Mouse (Mus musculus) brain, embryonic 14.5 days (tissue): Measurements from ENCODE around the gene Smim26. TPM values are rescaled to one million over a fixed set of nuclear protein-coding genes. Genes with fewer than 3 reads are reported as not detected.

Experiments used
- DNase-seq: peaks from one replicate; pipeline ENCODE4 v3.0.0-alpha.2; 2011; ENCODE audit warnings: low read depth
- CTCF ChIP-seq: fragments of 200-500 bp; IDR thresholded peaks from 2 replicates; pipeline ENCODE4 v1.5.1; 2012; ENCODE audit warnings: inconsistent platforms, mild to moderate bottlenecking, moderate library complexity, borderline replicate concordance; ENCODE audit not compliant: insufficient read depth, insufficient read length; ENCODE audit errors: extremely low read depth
- POLR2A ChIP-seq: fragments of 200-500 bp; IDR thresholded peaks from 2 replicates; pipeline ENCODE4 v1.6.1; 2012; ENCODE audit warnings: mild to moderate bottlenecking, inconsistent platforms, borderline replicate concordance; ENCODE audit not compliant: poor library complexity, insufficient read depth, insufficient read length, severe bottlenecking; ENCODE audit errors: extremely low read depth
- polyA plus RNA-seq: library from polyadenylated mRNA; depleted of rRNA; stranded (reverse); fragments of >200 nt; gene quantifications from 2 replicates; pipeline ENCODE4 v1.2.3, GENCODE M21; 2012

The Smim26 gene
- polyA plus RNA-seq, 1 experiment, result 35.9 TPM

GRCm38 (mm10) chr2:144598006-144598405, 4.2 kb downstream of the Smim26 start:
- TF ChIP-seq POLR2A, result no peak
- no peak for TF ChIP-seq CTCF
- DNase-seq, result no peak

- peak; percentile 92 for DNase-seq
- TF ChIP-seq CTCF, result peak; percentile 84
- peak; percentile 63; the same call in 1 of the 2 replicates for TF ChIP-seq POLR2A
Measured at GRCm38 (mm10) chr2:144599831-144600687, 6.2 kb downstream of the Smim26 start, which contains the start of gene Dtd1. Gene Dtd1 (plus strand): TSS chr2:144599897.

GRCm38 (mm10) chr2:144601576-144601975, 7.7 kb downstream of the Smim26 start:
- no peak for DNase-seq
- TF ChIP-seq POLR2A (no peak), CTCF (no peak)

- no peak for TF ChIP-seq CTCF
- TF ChIP-seq POLR2A, result no peak
- DNase-seq, result no peak
Measured at GRCm38 (mm10) chr2:144613956-144614355, 20.1 kb downstream of the Smim26 start.

GRCm38 (mm10) chr2:144617074-144617874, 23.4 kb downstream of the Smim26 start:
- TF ChIP-seq POLR2A (no peak), CTCF (no peak)
- DNase-seq, result no peak

GRCm38 (mm10) chr2:144621491-144621890, 27.6 kb downstream of the Smim26 start:
- no peak for DNase-seq
- TF ChIP-seq CTCF, result no peak
- TF ChIP-seq POLR2A, result no peak

GRCm38 (mm10) chr2:144633551-144633950, 39.7 kb downstream of the Smim26 start:
- TF ChIP-seq CTCF, result no peak
- no peak for TF ChIP-seq POLR2A
- no peak for DNase-seq

GRCm38 (mm10) chr2:144634231-144634630, 40.4 kb downstream of the Smim26 start:
- TF ChIP-seq POLR2A (no peak), CTCF (no peak)
- DNase-seq, result no peak

- peak; percentile 49 for DNase-seq
- TF ChIP-seq POLR2A, result no peak
- no peak for TF ChIP-seq CTCF
Measured at GRCm38 (mm10) chr2:144634729-144635128, 40.9 kb downstream of the Smim26 start.

GRCm38 (mm10) chr2:144635644-144636320, 41.9 kb downstream of the Smim26 start:
- TF ChIP-seq POLR2A (no peak), CTCF (peak; percentile 93)
- DNase-seq, result peak; percentile 78

GRCm38 (mm10) chr2:144637204-144637603, 43.4 kb downstream of the Smim26 start:
- TF ChIP-seq POLR2A (no peak), CTCF (no peak)
- no peak for DNase-seq
